ENCODE assay signal across 9 mouse cellular contexts in genomic region chr17:46576070-46576469, GRCm38 (mm10). TPM values are rescaled to one million over a fixed set of nuclear protein-coding genes. Genes with fewer than 3 reads are reported as not detected.
DNase-seq lines count a peak whose midpoint lies in the region; ATAC-seq and TF ChIP-seq lines count a peak whose summit lies in the region.
"Had no signal": no experiment of that assay in that cellular context is flagged by ENCODE, and none has a peak within 500 bp of the region (broad histone marks: within the 10 kb centered on the region; RNA-seq: fewer than 3 reads in every experiment).

No protein-coding gene starts in this region.

- H3K4me1 ChIP-seq in hindbrain, embryonic 11.5 days (replicated peaks; ENCODE audit: control insufficient read depth, insufficient read depth, low read length): no peaks in the 10 kb centered on the region

- no peaks in the 10 kb centered on the region for H3K27me3 ChIP-seq in hindbrain, embryonic 11.5 days (ENCODE audit: control insufficient read depth, insufficient read depth, low read length)

- ATAC-seq in megakaryocyte, adult 5-6 weeks (ENCODE audit: poor library complexity, severe bottlenecking): peak; percentile 38; the same call in 1 of the 2 replicates
- no peak for ATAC-seq in hindbrain, embryonic 11.5 days (ENCODE audit: low FRiP score)

- H3K4me3 ChIP-seq in gastrocnemius, adult 2 months: no peak overlapping the region
- H3K4me3 ChIP-seq in hindbrain, embryonic 11.5 days (ENCODE audit: low read depth, low read length): no peak overlapping the region

- 92% methylated on average over 13 of the region's 13 CpGs for WGBS in hindbrain, embryonic 11.5 days

- intact Hi-C loops in gastrocnemius, adult 2 months (cut with DNase I): no loop called here
- intact Hi-C loops in gastrocnemius, postnatal 36 days (cut with DNase I): loop anchor here (5.0 kb wide), 1 partner anchor 141 kb away; no protein-coding TSS in a partner anchor

- peak; percentile 70 for TF ChIP-seq CTCF in gastrocnemius, adult 2 months (IDR thresholded peaks at IDR 0.05)

- no peak overlapping the region for H3K9ac ChIP-seq in hindbrain, embryonic 11.5 days (ENCODE audit: low read depth, low read length)

- no peak overlapping the region for H3K4me2 ChIP-seq in hindbrain, embryonic 11.5 days (replicated peaks; ENCODE audit: low read depth, low read length)

- H3K36me3 ChIP-seq in hindbrain, embryonic 11.5 days (ENCODE audit: control insufficient read depth, insufficient read depth, low read length): peaks cover 13% of the 10 kb centered on the region

- no peaks in the 10 kb centered on the region for H3K9me3 ChIP-seq in hindbrain, embryonic 11.5 days (ENCODE audit: control insufficient read depth, low read length)

- no peak overlapping the region for H3K27ac ChIP-seq in gastrocnemius, adult 2 months
- no peak overlapping the region for H3K27ac ChIP-seq in hindbrain, embryonic 11.5 days (ENCODE audit: low read depth, low read length)

- peak; percentile 51 for DNase-seq in gastrocnemius, adult 2 months
- DNase-seq in gastrocnemius, postnatal 36 days: no peak
- DNase-seq in A20 (ENCODE audit: low read depth, low spot score): peak; percentile 42
- peak; percentile 33 for DNase-seq in adipocyte (ENCODE audit: low spot score)
- no peak for DNase-seq in frontal cortex, adult 2 months (ENCODE audit: extremely low spot score in 1 of 2, low spot score in 1 of 2)
- DNase-seq in hindbrain, embryonic 11.5 days (ENCODE audit: low spot score): no peak
- DNase-seq in urinary bladder, postnatal 4 days (ENCODE audit: low spot score in 2 of 2): no peak
- DNase-seq: gastrocnemius, postnatal 10 days had no signal

RNA-seq across cellular contexts. Expression of gene Srf, which starts 20.1 kb away (rescaled TPM):
- total RNA-seq in gastrocnemius, adult 2 months (2021): 10 to 100 TPM; 82.4 to 89.3 TPM
- 10 to 100 TPM; 70.4 to 74.9 TPM for total RNA-seq in gastrocnemius, postnatal 36 days (2021)
- total RNA-seq in megakaryocyte, adult 5-6 weeks (2015): 28.5 and 34.0 TPM in 2 replicates
- 23.7 and 36.3 TPM in 2 replicates for total RNA-seq in megakaryocyte, adult 5-6 weeks (2017)
- 74.8 and 82.0 TPM in 2 replicates for polyA plus RNA-seq in frontal cortex, adult 2 months (2012; rRNA removed)
- polyA plus RNA-seq in hindbrain, embryonic 11.5 days (2014; fragmentation: Nextera tagmentation; extraction: Ambion mirVana): 5.1 and 8.2 TPM in 2 replicates

RNA-seq across cellular contexts. Expression of gene Cul9, which starts 29.9 kb away (rescaled TPM):
- 10 to 100 TPM; 13.8 to 15.5 TPM for total RNA-seq in gastrocnemius, adult 2 months (2021)
- 10 to 100 TPM; 11.2 to 11.4 TPM for total RNA-seq in gastrocnemius, postnatal 36 days (2021)
- 2.7 and 4.3 TPM in 2 replicates for total RNA-seq in megakaryocyte, adult 5-6 weeks (2015)
- 1.7 and 4.4 TPM in 2 replicates for total RNA-seq in megakaryocyte, adult 5-6 weeks (2017)
- 65.3 and 66.8 TPM in 2 replicates for polyA plus RNA-seq in frontal cortex, adult 2 months (2012; rRNA removed)
- polyA plus RNA-seq in hindbrain, embryonic 11.5 days (2014; fragmentation: Nextera tagmentation; extraction: Ambion mirVana): 4.7 and 4.8 TPM in 2 replicates

RNA-seq across cellular contexts. Expression of gene Ptk7, which starts 53.2 kb away (rescaled TPM):
- total RNA-seq in gastrocnemius, adult 2 months (2021): under 1 TPM; 0.28 to 0.78 TPM
- total RNA-seq in gastrocnemius, postnatal 36 days (2021): under 1 TPM; 0.79 to 0.94 TPM
- not detected in 2 replicates for total RNA-seq in megakaryocyte, adult 5-6 weeks (2015)
- total RNA-seq in megakaryocyte, adult 5-6 weeks (2017): 0.07 and 0.16 TPM in 2 replicates
- 5.3 and 6.3 TPM in 2 replicates for polyA plus RNA-seq in frontal cortex, adult 2 months (2012; rRNA removed)
- polyA plus RNA-seq in hindbrain, embryonic 11.5 days (2014; fragmentation: Nextera tagmentation; extraction: Ambion mirVana): 16.0 and 21.5 TPM in 2 replicates

Comparison
In these comparisons a context has a peak if more than half of its experiments do, and no peak if none do; other contexts are left out.
1. DNase-seq: peak in gastrocnemius, adult 2 months (single experiment), A20 (single experiment) and adipocyte (single experiment); none in gastrocnemius, postnatal 36 days (0 of 2), frontal cortex, adult 2 months (0 of 2), hindbrain, embryonic 11.5 days (single experiment) and urinary bladder, postnatal 4 days (0 of 2).